Mouse (Mus musculus) liver, adult 2 months (tissue): ENCODE results near the gene Ppef2. TPM values are rescaled to one million over a fixed set of nuclear protein-coding genes. Genes with fewer than 3 reads are reported as not detected.

Source experiments
- DNase-seq: peaks from one replicate; pipeline ENCODE4 v3.0.0-alpha.2; 2011; ENCODE audit warnings: low read depth, low spot score; ENCODE audit errors: extremely low read depth
- H3K27ac ChIP-seq: fragments of 200-500 bp; replicated peaks from 2 replicates; pipeline ENCODE4 v1.5.1; 2012; ENCODE audit warnings: low read depth, mild to moderate bottlenecking, control low read depth, inconsistent platforms, low read length; ENCODE audit not compliant: insufficient read depth
- H3K27me3 ChIP-seq: fragments of 200-500 bp; 2 replicates; pipeline ENCODE4 v1.6.1; 2012; ENCODE audit warnings: mild to moderate bottlenecking, moderate library complexity, low read length, inconsistent platforms; ENCODE audit not compliant: control insufficient read depth, insufficient read depth
- H3K36me3 ChIP-seq: fragments of 200-500 bp; 2 replicates; pipeline ENCODE4 v1.6.1; 2012; ENCODE audit warnings: low read length, inconsistent platforms; ENCODE audit not compliant: control insufficient read depth, insufficient read depth
- H3K4me1 ChIP-seq: fragments of 200-500 bp; 2 replicates; pipeline ENCODE4 v1.6.1; 2011; ENCODE audit warnings: low read length; ENCODE audit not compliant: control insufficient read depth, insufficient read depth
- H3K4me3 ChIP-seq: fragments of 200-500 bp; 2 replicates; pipeline ENCODE4 v1.5.1; 2011; ENCODE audit warnings: low read depth, mild to moderate bottlenecking, control low read depth, low read length, moderate library complexity; ENCODE audit not compliant: insufficient read depth
- H3K79me2 ChIP-seq: fragments of 200-500 bp; 2 replicates; pipeline ENCODE4 v1.6.1; 2012; ENCODE audit warnings: inconsistent platforms, mild to moderate bottlenecking, low read length, moderate library complexity; ENCODE audit not compliant: control insufficient read depth, insufficient read depth
- H3K9ac ChIP-seq: fragments of 200-500 bp; 2 replicates; pipeline ENCODE4 v1.6.1; 2012; ENCODE audit warnings: low read depth, mild to moderate bottlenecking, control low read depth, inconsistent platforms, low read length
- CTCF ChIP-seq: fragments of 200-500 bp; IDR thresholded peaks from 2 replicates; pipeline ENCODE4 v1.5.1; 2011; ENCODE audit warnings: low read depth, low read length, control low read depth
- POLR2A ChIP-seq: fragments of 200-500 bp; IDR thresholded peaks from 2 replicates; pipeline ENCODE4 v1.6.1; 2011; ENCODE audit warnings: low read length, control low read depth; ENCODE audit not compliant: insufficient read depth; ENCODE audit errors: extremely low read depth
- WGBS: fragments of 180-500 bp; shearing (Covaris S2); methylation state at CpG from one replicate; pipeline ENCODE4 v1.1.7; 2018; 5-methylcytosine and 5-hydroxymethylcytosine counted together
- polyA plus RNA-seq: library from polyadenylated mRNA; depleted of rRNA; stranded (reverse); fragments of >200 nt; gene quantifications from 2 replicates; pipeline ENCODE4 v1.2.3, GENCODE M21; 2012
- total RNA-seq: library from RNA; depleted of rRNA; stranded (reverse); fragments of >200 nt; gene quantifications from 2 replicates; pipeline ENCODE4 v1.2.3, GENCODE M21; 2014

Gene Ppef2
- total and polyA plus RNA-seq, 2 experiments = 0.27 TPM; not detected in 1

DNA sequence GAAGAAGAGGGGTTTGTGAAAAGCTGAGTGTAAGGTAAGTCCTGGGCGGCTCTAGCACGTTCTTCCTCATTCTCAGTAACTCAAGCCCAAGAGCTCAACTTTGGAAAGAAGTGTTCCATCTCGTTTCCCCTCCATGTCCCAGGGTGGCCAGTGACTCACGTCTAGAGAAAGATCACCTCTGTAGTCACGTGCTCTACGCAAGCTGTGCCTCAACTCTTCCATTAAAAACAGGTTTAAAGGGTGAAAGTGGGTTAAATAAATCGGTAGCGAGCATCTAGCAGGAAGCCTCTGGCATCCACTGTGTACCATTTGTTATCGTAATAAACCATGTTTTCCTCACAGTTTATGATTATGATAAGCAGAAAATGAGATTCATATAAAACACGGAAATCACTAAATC, 24.2 kb downstream of the Ppef2 start:
- DNase-seq = no peak
- no peak overlapping the region for H3K9ac ChIP-seq

DNA sequence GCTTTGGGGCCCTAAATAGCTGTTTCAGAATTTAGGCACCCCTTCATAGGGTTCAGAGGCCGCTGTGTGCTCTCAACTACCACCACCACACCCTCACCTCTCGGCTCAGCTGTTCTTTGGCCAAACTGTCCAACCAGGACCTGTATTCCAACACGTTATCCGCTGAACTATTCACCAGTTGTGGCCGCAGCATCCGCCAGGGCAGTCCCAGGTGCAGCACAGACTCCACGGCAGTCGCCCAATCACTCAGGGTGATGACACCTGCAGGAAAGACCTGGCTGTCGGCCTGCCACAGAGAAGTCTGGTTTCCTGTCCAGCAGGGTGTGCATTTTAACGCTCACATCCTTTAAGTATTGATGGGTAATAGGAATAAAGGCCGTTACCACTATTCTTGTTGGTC, 25.8 kb downstream of the Ppef2 start:
- TF ChIP-seq CTCF = no peak
- no peak for TF ChIP-seq POLR2A
- no peaks in the 10 kb centered on the region for H3K36me3 ChIP-seq
- H3K27me3 ChIP-seq = no peaks in the 10 kb centered on the region
- DNase-seq = no peak
- no peaks in the 10 kb centered on the region for H3K79me2 ChIP-seq
- no peak overlapping the region for H3K27ac ChIP-seq
- H3K9ac ChIP-seq = no peak overlapping the region
- H3K4me1 ChIP-seq = no peaks in the 10 kb centered on the region
- WGBS = 91% methylated on average over 11 of the region's 11 CpGs
- no peak overlapping the region for H3K4me3 ChIP-seq

More for the DNA sequence above, 24.2 kb downstream of the Ppef2 start:
- Histone ChIP-seq H3K27ac (no peak overlapping the region), H3K4me3 (no peak overlapping the region), H3K4me1 (no peaks in the 10 kb centered on the region), H3K79me2 (no peaks in the 10 kb centered on the region), H3K27me3 (no peaks in the 10 kb centered on the region), H3K36me3 (no peaks in the 10 kb centered on the region)
- TF ChIP-seq POLR2A (no peak), CTCF (no peak)
- 89% methylated on average over 10 of the region's 10 CpGs for WGBS

DNA sequence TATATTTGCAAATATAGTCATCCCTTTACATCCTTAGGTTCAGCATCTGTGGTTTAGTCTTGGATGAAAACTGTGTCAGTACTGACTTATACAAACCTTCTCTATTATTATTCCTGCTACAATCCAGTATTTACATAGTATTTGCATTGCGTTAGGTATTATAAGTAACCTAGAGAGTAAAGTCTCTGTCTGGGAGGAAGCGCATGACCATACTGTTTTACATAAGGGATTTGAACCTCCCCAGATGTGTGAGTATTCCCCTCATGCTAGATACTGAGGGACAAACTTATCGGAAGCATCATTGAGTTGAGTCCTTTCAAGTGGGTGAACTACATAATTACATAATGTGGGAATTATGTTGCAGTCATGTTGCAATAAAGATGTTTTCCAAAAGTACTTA, 26.6 kb downstream of the Ppef2 start:
- Histone ChIP-seq H3K79me2 (no peaks in the 10 kb centered on the region), H3K27ac (no peak overlapping the region), H3K27me3 (no peaks in the 10 kb centered on the region), H3K4me1 (no peaks in the 10 kb centered on the region), H3K4me3 (no peak overlapping the region), H3K9ac (no peak overlapping the region), H3K36me3 (no peaks in the 10 kb centered on the region)
- 99% methylated on average over 3 of the region's 3 CpGs for WGBS
- DNase-seq = no peak
- TF ChIP-seq POLR2A (no peak), CTCF (no peak)

DNA sequence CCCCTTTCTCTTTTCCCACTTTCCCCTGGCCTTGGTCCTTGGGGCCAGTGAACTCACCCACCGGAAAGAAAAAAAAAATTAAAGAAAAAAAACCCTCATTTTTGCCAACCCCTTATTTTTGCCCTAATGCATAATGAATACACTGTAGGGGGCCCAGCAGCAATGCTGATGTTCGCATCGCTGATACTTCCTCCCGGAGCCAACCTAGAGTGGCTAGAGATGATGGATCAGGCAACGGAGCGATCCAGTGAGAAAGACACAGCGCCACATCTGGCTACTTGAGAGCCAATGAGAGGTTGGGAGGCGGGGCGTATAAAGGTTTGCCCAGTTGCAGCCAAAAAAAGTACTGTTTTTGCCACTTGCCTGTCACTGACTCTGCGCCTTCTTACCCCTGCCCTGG, 27.3 kb downstream of the Ppef2 start:
- WGBS = 56% methylated on average over 10 of the region's 10 CpGs

DNA sequence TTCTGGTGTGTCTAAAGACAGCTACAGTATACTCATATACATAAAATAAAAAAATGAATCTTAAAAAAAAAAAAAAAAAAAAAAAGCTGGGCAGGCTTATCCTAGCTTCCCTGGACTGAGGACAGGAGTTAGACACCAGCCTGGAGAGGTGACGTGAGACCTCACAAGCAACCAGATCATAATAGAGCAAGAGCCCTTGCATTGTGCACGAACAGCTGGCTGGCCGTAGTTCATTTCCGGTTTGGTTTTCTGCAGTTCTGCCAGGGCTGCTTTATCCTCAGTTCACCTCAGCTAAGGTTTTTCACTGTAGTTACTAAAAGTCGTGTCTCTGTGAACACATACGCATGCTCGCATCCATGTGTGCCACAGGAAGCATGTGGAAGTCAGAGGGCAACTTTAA, 28.3 kb downstream of the Ppef2 start:
- DNase-seq = no peak
- Histone ChIP-seq H3K4me1 (no peaks in the 10 kb centered on the region), H3K36me3 (no peaks in the 10 kb centered on the region), H3K4me3 (no peak overlapping the region), H3K27ac (no peak overlapping the region), H3K79me2 (no peaks in the 10 kb centered on the region), H3K9ac (no peak overlapping the region), H3K27me3 (no peaks in the 10 kb centered on the region)
- TF ChIP-seq CTCF (no peak), POLR2A (no peak)
- 53% methylated on average over 7 of the region's 7 CpGs for WGBS

More for the DNA sequence above, 27.3 kb downstream of the Ppef2 start:
- TF ChIP-seq POLR2A (no peak), CTCF (no peak)
- Histone ChIP-seq H3K36me3 (no peaks in the 10 kb centered on the region), H3K79me2 (no peaks in the 10 kb centered on the region), H3K27me3 (no peaks in the 10 kb centered on the region), H3K27ac (no peak overlapping the region), H3K4me1 (no peaks in the 10 kb centered on the region), H3K9ac (no peak overlapping the region), H3K4me3 (no peak overlapping the region)
- DNase-seq = peak; percentile 4

GRCm38 (mm10) chr5:92220287-92220902, 35.7 kb downstream of the Ppef2 start:
- H3K4me3 ChIP-seq = no peak overlapping the region
- no peak for DNase-seq
- no peaks in the 10 kb centered on the region for H3K4me1 ChIP-seq
- no peaks in the 10 kb centered on the region for H3K79me2 ChIP-seq
- TF ChIP-seq POLR2A = no peak
- no peak for TF ChIP-seq CTCF
- no peak overlapping the region for H3K9ac ChIP-seq
- no peaks in the 10 kb centered on the region for H3K27me3 ChIP-seq
- no peaks in the 10 kb centered on the region for H3K36me3 ChIP-seq
- 92% methylated on average over 8 of the region's 8 CpGs for WGBS
- no peak overlapping the region for H3K27ac ChIP-seq
